Mouse (Mus musculus) cerebellum, adult 11-12 months (tissue): ENCODE measurements around the gene Vmn2r10.
"Not testable (repeated sequence)": the region's sequence is repeated elsewhere in the genome, so short reads cannot be mapped to it uniquely, and the experiment has no call there.

ENCODE experiments used
- DNase-seq: peaks from one replicate; pipeline ENCODE4 v3.0.0; 2022

Gene Vmn2r10

GRCm38 (mm10) chr5:109006427-109006826 lies at the start of gene Vmn2r10:
TSS of gene Vmn2r10 (minus strand) at chr5:109006527.
- not testable (repeated sequence) for DNase-seq

- DNase-seq = no peak
Observed at GRCm38 (mm10) chr5:109055286-109055685, 49.0 kb upstream of the Vmn2r10 start.

GRCm38 (mm10) chr5:109032591-109032990 lies 26.3 kb upstream of the Vmn2r10 start:
- DNase-seq = no peak

- DNase-seq = no peak
Observed at GRCm38 (mm10) chr5:108988924-108989323, 17.4 kb downstream of the Vmn2r10 start.
